Mouse (Mus musculus) adrenal gland, postnatal 25 days (tissue): ENCODE measurements around the gene Ier5. TPM values are rescaled to one million over a fixed set of nuclear protein-coding genes. Genes with fewer than 3 reads are reported as not detected.

Experiments used
- DNase-seq: peaks from one replicate; pipeline ENCODE4 v3.0.0; 2021; ENCODE audit warnings: mixed read lengths
- total RNA-seq: library from RNA; stranded (reverse); gene quantifications from 2 replicates; pipeline ENCODE4 v1.2.3, GENCODE M21; 2021

The Ier5 gene
- total RNA-seq, 1 experiment from 2014 or later: 9.1 TPM

GRCm38 (mm10) chr1:155077675-155078074, 21.8 kb downstream of the Ier5 start:
- no peak for DNase-seq

GRCm38 (mm10) chr1:155075856-155076255, 23.6 kb downstream of the Ier5 start:
- DNase-seq: no peak

GRCm38 (mm10) chr1:155074856-155075255, 24.6 kb downstream of the Ier5 start:
- DNase-seq: peak; percentile 44

- no peak for DNase-seq
These were observed 25.5 kb downstream of the Ier5 start for GRCm38 (mm10) chr1:155073905-155074304.

- DNase-seq: no peak
These were observed 26.3 kb downstream of the Ier5 start for GRCm38 (mm10) chr1:155073133-155073532.

- no peak for DNase-seq
These were observed 28.1 kb downstream of the Ier5 start for GRCm38 (mm10) chr1:155071287-155071876.

- DNase-seq: no peak
These were observed 28.7 kb downstream of the Ier5 start for GRCm38 (mm10) chr1:155070561-155071286.

GRCm38 (mm10) chr1:155069696-155070095, 29.7 kb downstream of the Ier5 start:
- DNase-seq: no peak

- DNase-seq: no peak
These were observed 33.2 kb downstream of the Ier5 start for GRCm38 (mm10) chr1:155066196-155066595.

- no peak for DNase-seq
These were observed 34.3 kb downstream of the Ier5 start for GRCm38 (mm10) chr1:155065068-155065701.

- no peak for DNase-seq
These were observed 34.8 kb downstream of the Ier5 start for GRCm38 (mm10) chr1:155064649-155065048.

GRCm38 (mm10) chr1:155064111-155064510, 35.3 kb downstream of the Ier5 start:
- no peak for DNase-seq

GRCm38 (mm10) chr1:155062963-155063362, 36.5 kb downstream of the Ier5 start:
- peak; percentile 42 for DNase-seq

GRCm38 (mm10) chr1:155062057-155062456, 37.4 kb downstream of the Ier5 start:
- no peak for DNase-seq

- no peak for DNase-seq
These were observed 38.3 kb downstream of the Ier5 start for GRCm38 (mm10) chr1:155060832-155061801.

- no peak for DNase-seq
These were observed 39.2 kb downstream of the Ier5 start for GRCm38 (mm10) chr1:155060261-155060660.

GRCm38 (mm10) chr1:155059505-155059904, 39.9 kb downstream of the Ier5 start:
- DNase-seq: peak; percentile 35

GRCm38 (mm10) chr1:155058099-155059012, 41.1 kb downstream of the Ier5 start:
- DNase-seq: no peak

GRCm38 (mm10) chr1:155056166-155056565, 43.3 kb downstream of the Ier5 start:
- DNase-seq: no peak

- no peak for DNase-seq
These were observed 44.4 kb downstream of the Ier5 start for GRCm38 (mm10) chr1:155055041-155055440.

- DNase-seq: no peak
These were observed 45.0 kb downstream of the Ier5 start for GRCm38 (mm10) chr1:155054366-155054965.
